Mouse (Mus musculus): ENCODE data around the gene Aim2.

The Aim2 gene

GRCm38 (mm10) chr1:173389901-173390401 is 39.3 kb downstream of the Aim2 start:
- peak; percentile 81 for DNase-seq (ENCODE audit: low read depth, low spot score)

DNA sequence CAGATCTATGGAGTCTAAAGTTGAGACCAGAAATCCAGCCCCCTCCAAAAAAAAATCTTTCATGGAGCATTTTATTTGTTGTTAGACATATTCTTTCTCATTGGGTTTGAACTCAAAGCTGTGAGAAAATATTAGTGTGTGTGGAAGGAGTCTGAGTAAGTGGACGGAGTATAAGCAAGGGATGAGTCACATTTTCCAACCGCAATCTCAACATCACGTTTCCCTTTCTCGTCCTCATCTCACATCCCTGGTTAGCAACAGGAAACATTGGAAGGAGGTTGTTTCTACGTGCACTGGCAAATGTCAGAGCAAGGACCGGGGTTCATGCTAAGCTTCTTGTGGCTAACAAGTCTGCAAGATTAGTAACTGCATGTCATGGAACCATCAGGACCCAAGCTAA is 41.1 kb downstream of the Aim2 start:
- no peak for DNase-seq (ENCODE audit: low read depth, low spot score)

GRCm38 (mm10) chr1:173398323-173398970 is 47.8 kb downstream of the Aim2 start:
- DNase-seq (ENCODE audit: low read depth, low spot score) = peak; percentile 72

- DNase-seq (ENCODE audit: low read depth, low spot score) = no peak
Observed at GRCm38 (mm10) chr1:173404696-173405309, 54.1 kb downstream of the Aim2 start.

DNA sequence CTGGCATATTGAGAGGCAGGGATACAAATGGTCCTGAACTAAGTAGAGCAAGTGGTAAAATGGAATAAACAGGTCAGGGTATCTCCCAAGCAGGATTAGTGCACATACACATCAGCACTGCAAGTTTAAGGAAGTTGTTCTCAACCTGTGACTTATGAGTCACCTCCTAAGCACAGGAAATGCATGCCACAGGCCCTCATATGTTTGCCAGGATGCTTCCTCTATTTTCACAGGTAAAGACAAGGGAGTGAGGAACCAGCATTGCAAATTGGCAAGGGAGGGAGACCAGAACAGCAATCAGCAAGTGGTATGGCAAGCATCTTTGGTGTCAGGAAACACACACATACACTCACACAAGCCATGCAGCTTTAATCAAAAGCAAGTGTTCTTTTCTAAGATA is 58.4 kb downstream of the Aim2 start:
- DNase-seq (ENCODE audit: low read depth, low spot score) = no peak

DNA sequence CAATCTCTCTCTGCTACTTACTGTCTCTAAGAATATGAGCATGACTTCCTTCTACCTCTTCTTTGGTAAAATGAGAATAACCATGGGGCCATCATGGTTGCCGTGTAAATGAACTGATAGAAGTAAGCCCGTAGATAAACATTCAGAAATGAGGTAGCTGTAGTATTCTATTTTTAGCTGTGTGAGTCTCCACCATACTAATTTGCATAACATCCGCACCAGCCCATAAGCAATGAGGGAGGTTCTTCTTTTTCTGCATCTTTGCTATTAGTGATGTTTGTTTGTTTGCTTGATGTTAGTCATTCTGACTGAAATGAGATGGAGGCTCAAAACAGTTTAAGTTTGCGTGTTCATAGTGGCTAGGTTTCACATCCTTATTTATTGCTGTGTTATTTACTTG is 61.2 kb downstream of the Aim2 start:
- DNase-seq (ENCODE audit: low read depth, low spot score) = no peak

DNA sequence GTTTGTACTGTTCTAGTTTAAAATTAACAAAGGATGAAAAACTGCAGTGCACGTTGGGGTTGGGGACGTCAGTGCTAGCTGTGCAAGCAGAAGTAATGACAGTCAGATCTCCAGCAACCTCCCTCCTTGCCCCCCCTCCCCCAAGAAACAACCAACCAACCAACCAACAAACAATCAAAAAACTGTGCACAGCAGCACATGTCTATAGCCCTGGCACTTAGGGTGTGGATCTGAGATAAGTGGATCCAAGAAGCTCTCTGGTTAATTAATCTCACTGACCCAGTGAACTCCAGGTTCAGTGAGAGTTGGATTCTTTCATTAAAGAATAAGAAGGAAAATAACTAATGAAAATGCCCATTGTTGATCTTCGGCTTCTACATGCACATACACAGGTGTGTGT is 64.0 kb downstream of the Aim2 start:
- no peak for DNase-seq (ENCODE audit: low read depth, low spot score)

GRCm38 (mm10) chr1:173418516-173418915 is 67.8 kb downstream of the Aim2 start:
- no peak for DNase-seq (ENCODE audit: low read depth, low spot score)

- DNase-seq (ENCODE audit: low read depth, low spot score) = no peak
Observed at GRCm38 (mm10) chr1:173418936-173419621, 68.4 kb downstream of the Aim2 start.

DNA sequence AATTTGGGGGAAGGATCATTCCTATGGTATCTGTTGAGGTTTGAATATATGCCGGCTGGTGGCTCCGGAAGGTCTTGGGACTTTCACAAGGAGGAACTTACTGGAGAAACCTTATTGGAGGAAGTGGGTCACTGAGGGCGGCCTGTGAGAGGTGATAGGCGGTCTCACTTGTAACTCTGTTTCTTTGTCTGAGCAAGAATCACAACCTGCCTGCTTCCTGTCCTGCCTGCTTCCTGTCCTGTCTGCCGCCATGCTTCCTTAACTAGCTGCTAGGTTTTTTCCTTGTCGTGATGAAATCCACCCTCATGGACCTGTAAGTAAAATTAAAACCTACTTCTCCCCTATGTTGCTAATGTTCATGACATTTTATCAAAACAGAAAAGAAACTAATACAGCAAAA is 69.7 kb downstream of the Aim2 start:
- DNase-seq (ENCODE audit: low read depth, low spot score) = no peak

DNA sequence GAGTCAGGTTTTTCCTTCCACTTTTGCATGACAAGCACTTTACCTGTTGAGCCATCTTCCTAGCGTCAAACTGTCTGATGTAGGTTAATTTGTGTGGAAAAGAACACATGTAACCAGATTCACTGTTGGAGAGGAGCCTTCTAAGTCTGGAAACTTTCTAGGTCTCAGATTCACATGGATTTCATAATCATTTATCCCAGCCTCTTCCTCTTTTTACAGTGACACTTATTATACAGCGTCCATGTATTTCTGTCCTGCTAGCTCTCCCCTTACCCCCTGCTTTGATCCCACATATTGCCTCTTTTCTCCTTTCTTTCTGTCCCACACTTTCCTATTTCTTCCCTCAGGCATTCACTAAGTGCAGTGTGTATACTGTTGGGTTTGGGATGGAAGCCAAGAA is 75.7 kb downstream of the Aim2 start:
- DNase-seq (ENCODE audit: low read depth, low spot score) = no peak

DNA sequence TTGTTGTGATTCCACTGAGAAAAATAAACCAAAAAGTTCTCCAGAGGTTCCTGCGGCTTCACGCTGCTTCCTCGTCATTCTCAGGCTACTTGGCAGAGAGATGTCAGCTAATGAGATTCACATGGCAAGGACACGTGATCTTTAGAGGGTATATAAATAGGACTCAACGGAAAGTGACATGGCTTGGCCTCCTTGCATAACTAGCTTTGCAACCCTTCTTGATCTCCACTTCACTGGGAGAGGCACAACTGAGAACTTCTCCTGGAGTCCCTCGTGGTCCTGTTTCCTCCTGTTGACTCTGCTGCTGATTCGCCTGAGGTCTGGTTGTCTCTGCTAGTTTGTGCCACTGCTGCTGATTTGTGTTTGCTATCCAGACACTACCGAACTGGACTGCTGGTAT is 76.7 kb downstream of the Aim2 start:
- no peak for DNase-seq (ENCODE audit: low read depth, low spot score)

GRCm38 (mm10) chr1:173429995-173430699 is 79.5 kb downstream of the Aim2 start:
- DNase-seq (ENCODE audit: low read depth, low spot score) = no peak

DNA sequence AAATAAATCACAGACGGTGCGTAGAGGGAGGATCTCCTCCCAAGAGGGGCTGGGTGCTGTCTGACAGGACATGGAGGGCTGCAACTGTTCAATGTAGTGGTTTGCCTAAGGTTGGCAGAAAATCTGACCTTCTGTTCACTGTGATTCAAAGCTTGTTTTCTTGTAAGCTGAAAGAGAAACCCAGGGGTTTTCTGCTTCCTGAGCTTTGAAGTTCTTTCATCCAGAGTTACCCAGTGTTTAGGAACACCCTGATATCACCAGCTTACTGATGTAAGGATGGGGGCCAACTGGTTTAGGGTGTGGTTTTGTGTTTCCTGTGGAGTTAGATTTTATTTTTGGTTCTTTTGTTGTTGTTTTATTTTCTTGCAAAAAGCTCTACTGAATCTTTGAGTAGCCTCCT is 81.7 kb downstream of the Aim2 start:
- DNase-seq (ENCODE audit: low read depth, low spot score) = no peak

- no peak for DNase-seq (ENCODE audit: low read depth, low spot score)
Observed at GRCm38 (mm10) chr1:173437161-173437953, 86.7 kb downstream of the Aim2 start.

DNA sequence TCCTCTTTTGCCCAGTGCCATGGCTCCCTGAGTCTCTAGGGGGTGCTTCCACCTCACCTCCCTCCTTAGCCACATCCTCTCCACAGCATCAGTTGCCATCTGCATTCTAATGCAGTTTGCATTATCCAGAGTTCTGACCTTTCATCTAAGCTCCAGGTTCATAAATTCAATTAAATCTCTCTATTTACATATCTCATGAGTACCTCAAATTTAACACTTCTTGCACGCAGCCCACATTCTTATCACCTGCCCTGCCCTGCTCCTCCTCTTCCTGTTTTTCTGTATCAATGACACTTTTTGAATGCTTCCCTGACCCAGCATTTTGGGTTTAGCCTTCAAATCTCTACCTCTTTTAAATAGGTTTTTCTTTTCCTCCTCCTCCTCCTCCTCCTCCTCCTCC is 90.0 kb downstream of the Aim2 start:
- no peak for DNase-seq (ENCODE audit: low read depth, low spot score)

- DNase-seq (ENCODE audit: low read depth, low spot score) = no peak
Observed at GRCm38 (mm10) chr1:173441210-173441609, 90.5 kb downstream of the Aim2 start.

DNA sequence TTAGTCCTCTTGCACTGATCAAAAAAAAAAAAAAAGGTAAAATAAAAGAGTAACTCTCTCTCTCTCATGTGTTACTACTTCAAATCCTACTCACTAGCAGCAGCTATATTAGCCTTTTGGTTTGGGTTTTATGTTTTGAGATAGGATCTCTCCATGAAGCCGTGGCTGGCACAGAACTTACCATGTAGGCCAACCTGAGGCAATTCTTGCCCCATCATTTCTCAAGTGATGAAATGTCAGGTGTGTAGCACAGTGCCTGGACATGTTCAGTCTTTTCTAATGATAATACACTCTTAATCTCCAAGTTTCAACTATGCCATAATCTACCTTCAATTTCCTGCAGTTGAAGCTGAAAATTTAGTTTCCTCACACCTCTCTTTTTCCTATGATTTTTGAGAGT is 92.4 kb downstream of the Aim2 start:
- no peak for DNase-seq (ENCODE audit: low read depth, low spot score)

GRCm38 (mm10) chr1:173447067-173447466 is 96.4 kb downstream of the Aim2 start:
- DNase-seq (ENCODE audit: low read depth, low spot score) = no peak

DNA sequence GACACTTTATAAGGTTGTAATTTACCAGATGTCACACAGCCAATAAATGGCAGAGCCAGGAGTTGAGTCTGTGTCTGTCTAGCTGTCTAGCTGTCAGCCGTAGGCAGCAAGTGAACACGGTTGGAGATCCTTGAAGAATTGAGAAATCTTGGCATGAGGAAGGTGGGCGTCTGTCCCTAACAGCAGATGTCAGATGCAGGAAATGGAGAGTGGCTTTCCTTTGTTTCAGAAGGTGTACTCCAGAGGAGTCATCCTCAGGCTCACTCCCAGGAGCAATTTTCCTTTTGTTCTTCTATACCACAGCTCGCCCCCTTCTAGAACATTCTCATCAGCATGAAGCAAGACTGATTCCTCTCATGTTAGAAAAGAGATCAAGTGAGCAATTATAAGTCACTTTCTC is 99.9 kb downstream of the Aim2 start:
- DNase-seq (ENCODE audit: low read depth, low spot score) = no peak

GRCm38 (mm10) chr1:173451665-173452064 is 101.0 kb downstream of the Aim2 start:
- DNase-seq (ENCODE audit: low read depth, low spot score) = no peak
